In genomic region chr7:79649005-79649404, GRCm38 (mm10) we compare ENCODE assay signal across 10 mouse cellular contexts. TPM values are rescaled to one million over a fixed set of nuclear protein-coding genes. Genes with fewer than 3 reads are reported as not detected.
DNase-seq lines count a peak whose midpoint lies in the region; ATAC-seq lines count a peak whose summit lies in the region.
"Had no signal": no experiment of that assay in that cellular context is flagged by ENCODE, and none has a peak within 500 bp of the region (broad histone marks: within the 10 kb centered on the region; RNA-seq: fewer than 3 reads in every experiment).

No protein-coding gene starts in this region.

- no peak overlapping the region for H3K27ac ChIP-seq in kidney, embryonic 14.5 days (ENCODE audit: low read depth, low read length)
- H3K27ac ChIP-seq: neural tube, embryonic 13.5 days had no signal

- no peak for ATAC-seq in kidney, embryonic 14.5 days (ENCODE audit: low FRiP score, low TSS enrichment)
- ATAC-seq in granulocyte monocyte progenitor cell, adult 5-6 weeks (replicated peaks; ENCODE audit: poor library complexity, severe bottlenecking), result peak; percentile 70

- no peak overlapping the region for H3K4me2 ChIP-seq in kidney, embryonic 14.5 days (replicated peaks; ENCODE audit: low read depth, low read length)
- H3K4me2 ChIP-seq: neural tube, embryonic 13.5 days had no signal

- no peak overlapping the region for H3K9ac ChIP-seq in kidney, embryonic 14.5 days (ENCODE audit: low read depth, low read length)
- H3K9ac ChIP-seq: neural tube, embryonic 13.5 days had no signal

- intact Hi-C loops in left cerebral cortex, postnatal 25 days (cut with DNase I), result loop anchor here (2.0 kb wide), 1 partner anchor 36 kb away; no protein-coding TSS in a partner anchor

- H3K9me3 ChIP-seq in kidney, embryonic 14.5 days (ENCODE audit: control insufficient read depth, low read length), result no peaks in the 10 kb centered on the region
- H3K9me3 ChIP-seq: neural tube, embryonic 13.5 days had no signal

- H3K4me3 ChIP-seq in kidney, embryonic 14.5 days (ENCODE audit: low read length), result no peak overlapping the region
- H3K4me3 ChIP-seq: neural tube, embryonic 13.5 days had no signal

- no peaks in the 10 kb centered on the region for H3K27me3 ChIP-seq in kidney, embryonic 14.5 days (ENCODE audit: control insufficient read depth, insufficient read depth, low read length)
- H3K27me3 ChIP-seq: neural tube, embryonic 13.5 days had no signal

- 10% methylated on average over 3 of the region's 3 CpGs for WGBS in kidney, embryonic 14.5 days

- no peaks in the 10 kb centered on the region for H3K36me3 ChIP-seq in kidney, embryonic 14.5 days (ENCODE audit: control insufficient read depth, insufficient read depth, low read length)
- H3K36me3 ChIP-seq: neural tube, embryonic 13.5 days had no signal

- peak; percentile 73 for DNase-seq in kidney, adult 18-20 months
- peak; percentile 17 for DNase-seq in Muller cell, postnatal 12 days (ENCODE audit: inconsistent ontology term)
- peak; percentile 33 to 51 for DNase-seq in cerebellum, adult 18-20 months
- peak; percentile 61 to 68 for DNase-seq in left cerebral cortex, postnatal 25 days (ENCODE audit: low spot score in 2 of 2)
- DNase-seq in ovary, postnatal 36 days (ENCODE audit: low spot score), result peak; percentile 20
- no peak for DNase-seq in urinary bladder, postnatal 10 days (ENCODE audit: low spot score)

- H3K4me1 ChIP-seq in kidney, embryonic 14.5 days (ENCODE audit: control insufficient read depth, insufficient read depth, low read length), result no peaks in the 10 kb centered on the region
- H3K4me1 ChIP-seq: neural tube, embryonic 13.5 days had no signal

RNA-seq across cellular contexts. Expression of gene Ticrr, which starts 11.0 kb away (rescaled TPM):
- 12.9 and 17.0 TPM in 2 replicates for polyA plus RNA-seq in kidney, embryonic 14.5 days (2014; fragmentation: Nextera tagmentation; extraction: Ambion mirVana)
- total RNA-seq in granulocyte monocyte progenitor cell, adult 5-6 weeks (2014; fragmentation: Nextera tagmentation), result 26.5 and 36.5 TPM in 2 replicates
- 14.0 and 14.3 TPM in 2 replicates for total RNA-seq in granulocyte monocyte progenitor cell, adult 5-6 weeks (2017)
- total RNA-seq in left cerebral cortex, postnatal 25 days (2021), result under 1 TPM in 1 of 2 experiments, not detected in 1; 0.11 TPM

RNA-seq across cellular contexts. Expression of gene Rhcg, which starts 31.5 kb away (rescaled TPM):
- polyA plus RNA-seq in kidney, embryonic 14.5 days (2014; fragmentation: Nextera tagmentation; extraction: Ambion mirVana), result 14.2 and 18.5 TPM in 2 replicates
- 1.2 TPM in 1 of 2 replicates, not detected in the other for total RNA-seq in granulocyte monocyte progenitor cell, adult 5-6 weeks (2014; fragmentation: Nextera tagmentation)
- total RNA-seq in granulocyte monocyte progenitor cell, adult 5-6 weeks (2017), result 0.13 and 0.21 TPM in 2 replicates
- 1 to 10 TPM; 2.0 to 2.8 TPM for total RNA-seq in left cerebral cortex, postnatal 25 days (2021)
- total RNA-seq: gastrocnemius, postnatal 4 days had no signal

Comparison
In these comparisons a context has a peak if more than half of its experiments do, and no peak if none do; other contexts are left out.
1. RNA of gene Ticrr, which starts 11.0 kb away (total RNA-seq): 14.0 to 36.5 TPM in granulocyte monocyte progenitor cell, adult 5-6 weeks; 0.11 TPM in left cerebral cortex, postnatal 25 days; every median in the first group is over 10 times any median in the second.